Mouse (Mus musculus) lung, embryonic 15.5 days (tissue): ENCODE data around the gene Snx11. TPM values are rescaled to one million over a fixed set of nuclear protein-coding genes. Genes with fewer than 3 reads are reported as not detected.

Experiments used
- ATAC-seq: fragments of 200-750 bp; cut with Nextera tagmentation; 2 replicates; pipeline ENCODE4 v1.8.0; 2017; ENCODE audit warnings: moderate number of reproducible peaks, borderline replicate concordance; ENCODE audit not compliant: low FRiP score, low TSS enrichment; ENCODE audit errors: extremely low read depth
- H3K27ac ChIP-seq: fragments of 300-500 bp; sonication (generic); 2 replicates; pipeline ENCODE4 v1.5.1; 2015; ENCODE audit warnings: moderate library complexity, mild to moderate bottlenecking, inconsistent platforms
- H3K27me3 ChIP-seq: fragments of 300-500 bp; sonication (generic); 2 replicates; pipeline ENCODE4 v1.6.1; 2015; ENCODE audit warnings: inconsistent platforms
- H3K36me3 ChIP-seq: fragments of 300-500 bp; sonication (generic); 2 replicates; pipeline ENCODE4 v1.6.1; 2015; ENCODE audit warnings: inconsistent platforms
- H3K4me1 ChIP-seq: fragments of 300-500 bp; sonication (generic); 2 replicates; pipeline ENCODE4 v1.6.1; 2015; ENCODE audit warnings: inconsistent platforms
- H3K4me2 ChIP-seq: fragments of 300-500 bp; sonication (generic); 2 replicates; pipeline ENCODE4 v1.6.1; 2015; ENCODE audit warnings: inconsistent platforms, mild to moderate bottlenecking, moderate library complexity
- H3K4me3 ChIP-seq: fragments of 300-500 bp; sonication (generic); 2 replicates; pipeline ENCODE4 v1.5.1; 2015; ENCODE audit warnings: mild to moderate bottlenecking, inconsistent platforms
- H3K9ac ChIP-seq: fragments of 300-500 bp; sonication (generic); 2 replicates; pipeline ENCODE4 v1.6.1; 2015; ENCODE audit warnings: inconsistent platforms
- H3K9me3 ChIP-seq: fragments of 300-500 bp; sonication (generic); 2 replicates; pipeline ENCODE4 v1.6.1; 2016; ENCODE audit warnings: inconsistent platforms
- WGBS: fragments of 180-500 bp; shearing (Covaris S2); methylation state at CpG from one replicate; pipeline ENCODE4 v1.1.7; 2015; 5-methylcytosine and 5-hydroxymethylcytosine counted together
- polyA plus RNA-seq: library from polyadenylated mRNA; unstranded; fragments of >200 nt; fragmentation: Nextera tagmentation; extraction: Ambion mirVana; gene quantifications from 2 replicates; pipeline ENCODE4 v1.2.1, GENCODE M21; 2015

Snx11 gene
- polyA plus RNA-seq, 1 experiment from 2014 or later, result 20.3 TPM

GRCm38 (mm10) chr11:96730327-96730726 lies 47.0 kb downstream of the Snx11 start:
- Histone ChIP-seq H3K4me2 (no peak overlapping the region), H3K4me3 (no peak overlapping the region)
- 65% methylated on average over 5 of the region's 5 CpGs for WGBS

GRCm38 (mm10) chr11:96729462-96729861 lies 47.9 kb downstream of the Snx11 start:
- no peaks in the 10 kb centered on the region; the same call in 1 of the 2 replicates for H3K4me1 ChIP-seq
- H3K4me2 ChIP-seq, result no peak overlapping the region

More at GRCm38 (mm10) chr11:96730327-96730726, 47.0 kb downstream of the Snx11 start:
- no peaks in the 10 kb centered on the region for H3K9me3 ChIP-seq
- H3K27ac ChIP-seq, result no peak overlapping the region
- no peaks in the 10 kb centered on the region for H3K27me3 ChIP-seq
- H3K9ac ChIP-seq, result no peak overlapping the region
- no peaks in the 10 kb centered on the region for H3K36me3 ChIP-seq
- ATAC-seq, result no peak
- no peaks in the 10 kb centered on the region; the same call in 1 of the 2 replicates for H3K4me1 ChIP-seq

DNA sequence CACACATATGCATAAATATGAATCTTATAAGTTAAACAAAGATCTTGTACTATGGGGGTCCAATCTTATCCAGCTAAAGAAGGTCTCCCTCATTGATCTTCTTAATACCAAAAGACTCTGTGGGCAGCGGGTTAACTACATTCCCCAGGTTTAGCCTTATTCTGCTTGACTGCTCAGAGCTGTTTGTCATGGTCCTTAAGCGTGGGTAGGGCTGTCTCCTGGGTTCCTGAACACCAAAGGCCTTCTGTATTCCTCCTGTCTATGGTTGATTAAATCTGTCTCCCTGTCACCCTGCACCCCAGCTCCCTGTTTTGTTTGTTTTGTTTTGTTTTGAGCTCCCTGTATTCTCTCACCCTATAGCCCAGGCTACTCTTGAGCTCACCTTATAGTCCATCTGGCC lies 48.8 kb downstream of the Snx11 start:
- Histone ChIP-seq H3K4me1 (no peaks in the 10 kb centered on the region; the same call in 1 of the 2 replicates), H3K9ac (no peak overlapping the region)
- WGBS, result 74% methylated on average over 2 of the region's 2 CpGs

More at GRCm38 (mm10) chr11:96729462-96729861, 47.9 kb downstream of the Snx11 start:
- no peak overlapping the region for H3K4me3 ChIP-seq
- no peak overlapping the region for H3K27ac ChIP-seq
- H3K9ac ChIP-seq, result no peak overlapping the region
- no peaks in the 10 kb centered on the region for H3K9me3 ChIP-seq
- no peaks in the 10 kb centered on the region for H3K27me3 ChIP-seq
- WGBS, result 45% methylated on average over 9 of the region's 9 CpGs
- no peaks in the 10 kb centered on the region for H3K36me3 ChIP-seq
- no peak for ATAC-seq

DNA sequence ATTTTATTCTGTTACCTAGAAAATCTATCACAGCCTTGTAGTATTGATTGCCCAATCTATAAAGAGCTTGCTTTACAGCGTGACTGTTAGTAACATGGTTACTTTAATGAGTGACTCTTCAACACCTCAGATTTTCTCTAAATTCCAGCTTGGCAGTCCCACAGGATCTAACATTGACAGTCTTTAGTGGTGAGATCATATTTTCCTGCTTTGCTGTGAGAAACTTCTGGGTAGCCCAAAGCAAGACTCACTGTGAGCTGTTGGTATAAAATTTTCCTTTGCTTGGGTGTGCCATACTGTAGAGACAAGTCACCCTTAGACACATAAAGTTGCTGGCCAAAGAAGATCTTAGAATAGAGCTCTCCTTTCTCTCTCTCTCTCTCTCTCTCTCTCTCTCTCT lies 51.5 kb downstream of the Snx11 start:
- Histone ChIP-seq H3K9me3 (no peaks in the 10 kb centered on the region), H3K4me1 (no peaks in the 10 kb centered on the region; the same call in 1 of the 2 replicates), H3K27ac (no peak overlapping the region), H3K4me2 (no peak overlapping the region), H3K36me3 (no peaks in the 10 kb centered on the region), H3K4me3 (no peak overlapping the region), H3K9ac (no peak overlapping the region), H3K27me3 (no peaks in the 10 kb centered on the region)
- no peak for ATAC-seq
- 46% methylated on average over 1 of the region's 1 CpGs for whole genome bisulfite sequencing

More for the DNA sequence above, 48.8 kb downstream of the Snx11 start:
- no peaks in the 10 kb centered on the region for H3K36me3 ChIP-seq
- no peaks in the 10 kb centered on the region for H3K27me3 ChIP-seq
- H3K9me3 ChIP-seq, result no peaks in the 10 kb centered on the region
- no peak overlapping the region for H3K27ac ChIP-seq
- no peak for ATAC-seq
- no peak overlapping the region for H3K4me3 ChIP-seq
- H3K4me2 ChIP-seq, result no peak overlapping the region

DNA sequence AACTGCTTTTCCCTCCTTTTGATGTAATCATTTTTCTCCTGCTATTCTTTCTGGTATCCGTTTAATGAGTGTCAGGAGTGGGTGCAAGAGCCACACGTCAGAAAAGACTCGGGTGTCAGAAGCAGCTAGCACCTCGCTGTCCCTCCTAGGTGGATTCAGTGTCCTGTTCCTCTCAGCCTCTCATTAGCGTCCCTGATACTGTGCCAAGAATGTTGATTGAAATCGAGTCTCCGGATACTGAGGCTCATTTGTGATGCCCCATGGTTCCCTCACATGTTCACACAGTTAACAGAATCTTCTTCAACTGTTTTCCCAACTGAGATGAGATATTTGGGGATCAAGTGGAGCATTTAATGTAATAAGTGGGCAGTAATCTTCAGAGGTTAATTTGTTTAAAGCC lies 58.8 kb downstream of the Snx11 start:
- no peaks in the 10 kb centered on the region for H3K9me3 ChIP-seq
- WGBS, result 46% methylated on average over 7 of the region's 7 CpGs
- H3K36me3 ChIP-seq, result no peaks in the 10 kb centered on the region
- no peak overlapping the region for H3K27ac ChIP-seq
- H3K4me2 ChIP-seq, result no peak overlapping the region
- no peaks in the 10 kb centered on the region for H3K4me1 ChIP-seq
- H3K27me3 ChIP-seq, result no peaks in the 10 kb centered on the region
- no peak overlapping the region for H3K9ac ChIP-seq
- no peak overlapping the region for H3K4me3 ChIP-seq
- ATAC-seq, result no peak

Other genes starting within 250 kb of the Snx11 start
- gene Cbx1, start 11.6 kb upstream of the Snx11 start, polyA plus RNA-seq, result 114 and 121 TPM in 2 replicates
- gene Nfe2l1, start 52.4 kb upstream of the Snx11 start, polyA plus RNA-seq, result 62.5 and 65.0 TPM in 2 replicates
- gene Copz2, start 72.3 kb upstream of the Snx11 start, polyA plus RNA-seq, result 134 and 138 TPM in 2 replicates
- gene Cdk5rap3, start 138.9 kb upstream of the Snx11 start, polyA plus RNA-seq, result 65.8 and 67.2 TPM in 2 replicates
- gene Prr15l, start 150.5 kb upstream of the Snx11 start, polyA plus RNA-seq, result 38.2 and 40.1 TPM in 2 replicates
- 30.4 and 34.3 TPM in 2 replicates for gene Pnpo, start 166.4 kb upstream of the Snx11 start, polyA plus RNA-seq
- 15.7 and 17.9 TPM in 2 replicates for gene Sp2, start 205.4 kb upstream of the Snx11 start, polyA plus RNA-seq
- 0.72 and 0.98 TPM in 2 replicates for gene Sp6, start 235.8 kb upstream of the Snx11 start, polyA plus RNA-seq